ENCODE assay signal across 8 mouse cellular contexts in genomic region chr3:105899394-105900147, GRCm38 (mm10). TPM values are rescaled to one million over a fixed set of nuclear protein-coding genes. Genes with fewer than 3 reads are reported as not detected.
DNase-seq lines count a peak whose midpoint lies in the region; ATAC-seq lines count a peak whose summit lies in the region.

No protein-coding gene starts in this region.

- DNase-seq in T-cell, adult 2 months (ENCODE audit: low spot score): peak; percentile 79
- peak; percentile 86 to 88 for DNase-seq in cerebellum, postnatal 25 days
- peak; percentile 84 for DNase-seq in gastrocnemius, adult 18-20 months (ENCODE audit: low spot score)
- peak; percentile 78 to 83 for DNase-seq in layer of hippocampus, postnatal 36 days
- peak; percentile 90 for DNase-seq in lung, postnatal 36 days
- peak; percentile 86 for DNase-seq in retina, postnatal 1 day
- peak; percentile 82 for DNase-seq in thymus, postnatal 36 days

- H3K27me3 ChIP-seq in hindbrain, embryonic 16.5 days (replicated peaks; ENCODE audit: control insufficient read depth, insufficient read depth, low read length): no peaks in the 10 kb centered on the region

- no peak overlapping the region for H3K4me3 ChIP-seq in hindbrain, embryonic 16.5 days (ENCODE audit: low read length)

- H3K27ac ChIP-seq in hindbrain, embryonic 16.5 days (ENCODE audit: low read depth, low read length): no peak overlapping the region

- WGBS in hindbrain, embryonic 16.5 days: 40% methylated on average over 8 of the region's 8 CpGs

- no peaks in the 10 kb centered on the region for H3K9me3 ChIP-seq in hindbrain, embryonic 16.5 days (ENCODE audit: control insufficient read depth, low read length)

- peak; percentile 74 for ATAC-seq in hindbrain, embryonic 16.5 days

- peak overlapping the region; percentile 23; the same call in 1 of the 2 replicates for H3K4me2 ChIP-seq in hindbrain, embryonic 16.5 days (ENCODE audit: low read length)

- no peak overlapping the region for H3K9ac ChIP-seq in hindbrain, embryonic 16.5 days (ENCODE audit: low read depth, low read length)

- no peaks in the 10 kb centered on the region for H3K4me1 ChIP-seq in hindbrain, embryonic 16.5 days (ENCODE audit: control insufficient read depth, insufficient read depth, low read depth, low read length)

- H3K36me3 ChIP-seq in hindbrain, embryonic 16.5 days (ENCODE audit: control insufficient read depth, insufficient read depth, low read length): no peaks in the 10 kb centered on the region

RNA-seq across cellular contexts. Expression of gene Tmigd3, which starts 28.9 kb away (rescaled TPM):
- not detected for total RNA-seq in gastrocnemius, adult 18-20 months (2021)
- not detected in 2 replicates for polyA plus RNA-seq in hindbrain, embryonic 16.5 days (2015; fragmentation: Nextera tagmentation; extraction: Ambion mirVana)
- not detected for total RNA-seq in layer of hippocampus, postnatal 36 days (2021)

RNA-seq across cellular contexts. Expression of gene Adora3, which starts 28.9 kb away (rescaled TPM):
- not detected for total RNA-seq in gastrocnemius, adult 18-20 months (2021)
- 0.12 and 0.26 TPM in 2 replicates for polyA plus RNA-seq in hindbrain, embryonic 16.5 days (2015; fragmentation: Nextera tagmentation; extraction: Ambion mirVana)
- total RNA-seq in layer of hippocampus, postnatal 36 days (2021): under 1 TPM; 0.83 to 1.00 TPM

RNA-seq across cellular contexts. Expression of gene I830077J02Rik, which starts 32.9 kb away (rescaled TPM):
- under 1 TPM; 0.07 to 0.34 TPM for total RNA-seq in gastrocnemius, adult 18-20 months (2021)
- 0.19 and 0.40 TPM in 2 replicates for polyA plus RNA-seq in hindbrain, embryonic 16.5 days (2015; fragmentation: Nextera tagmentation; extraction: Ambion mirVana)
- under 1 TPM; 0.56 to 0.90 TPM for total RNA-seq in layer of hippocampus, postnatal 36 days (2021)

RNA-seq across cellular contexts. Expression of gene Wdr77, which starts 59.6 kb away (rescaled TPM):
- total RNA-seq in gastrocnemius, adult 18-20 months (2021): 10 to 100 TPM; 26.3 to 29.4 TPM
- polyA plus RNA-seq in hindbrain, embryonic 16.5 days (2015; fragmentation: Nextera tagmentation; extraction: Ambion mirVana): 85.1 and 87.3 TPM in 2 replicates
- 10 to 100 TPM; 50.8 to 50.9 TPM for total RNA-seq in layer of hippocampus, postnatal 36 days (2021)
